Mouse (Mus musculus): ENCODE measurements around the gene Psmb11. TPM values are rescaled to one million over a fixed set of nuclear protein-coding genes. Genes with fewer than 3 reads are reported as not detected.
"Not testable (repeated sequence)": the region's sequence is repeated elsewhere in the genome, so short reads cannot be mapped to it uniquely, and the experiment has no call there.

Psmb11 gene
- total RNA-seq, 2 experiments from 2014 or later: not detected

DNA sequence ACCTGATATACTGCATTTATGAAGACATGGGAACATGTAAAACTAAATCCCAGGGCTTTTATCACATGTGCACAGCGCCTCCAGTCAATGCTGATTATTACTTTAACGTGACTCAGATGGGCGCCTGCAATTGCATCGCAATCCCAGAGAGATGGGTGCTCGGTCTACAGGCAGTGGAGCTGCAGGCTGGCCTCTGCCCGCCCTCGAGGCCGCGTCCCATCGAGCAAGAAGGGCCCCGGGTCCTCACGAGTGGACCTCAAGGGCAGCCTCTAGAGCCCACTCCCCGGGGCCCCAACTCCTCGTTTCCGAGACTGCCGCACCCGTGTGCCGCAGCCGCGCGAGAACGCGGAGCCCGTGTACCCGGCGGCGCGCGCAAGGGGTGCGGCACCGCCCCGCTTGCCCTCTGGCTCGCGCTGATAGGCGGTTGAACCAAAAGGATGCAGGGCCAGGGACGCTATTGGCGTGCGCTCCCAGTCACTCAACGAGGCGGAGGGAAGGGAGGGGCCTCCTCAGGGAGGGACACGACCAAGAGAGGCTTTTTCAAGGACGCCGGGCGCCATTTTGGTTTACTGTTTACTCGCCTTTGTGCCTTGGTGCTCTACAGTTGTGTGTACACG lies 18.1 kb upstream of the Psmb11 start:
- peak; percentile 97 for DNase-seq

- no peak for DNase-seq
Observed at GRCm38 (mm10) chr14:54603686-54604085, 17.5 kb upstream of the Psmb11 start.

DNA sequence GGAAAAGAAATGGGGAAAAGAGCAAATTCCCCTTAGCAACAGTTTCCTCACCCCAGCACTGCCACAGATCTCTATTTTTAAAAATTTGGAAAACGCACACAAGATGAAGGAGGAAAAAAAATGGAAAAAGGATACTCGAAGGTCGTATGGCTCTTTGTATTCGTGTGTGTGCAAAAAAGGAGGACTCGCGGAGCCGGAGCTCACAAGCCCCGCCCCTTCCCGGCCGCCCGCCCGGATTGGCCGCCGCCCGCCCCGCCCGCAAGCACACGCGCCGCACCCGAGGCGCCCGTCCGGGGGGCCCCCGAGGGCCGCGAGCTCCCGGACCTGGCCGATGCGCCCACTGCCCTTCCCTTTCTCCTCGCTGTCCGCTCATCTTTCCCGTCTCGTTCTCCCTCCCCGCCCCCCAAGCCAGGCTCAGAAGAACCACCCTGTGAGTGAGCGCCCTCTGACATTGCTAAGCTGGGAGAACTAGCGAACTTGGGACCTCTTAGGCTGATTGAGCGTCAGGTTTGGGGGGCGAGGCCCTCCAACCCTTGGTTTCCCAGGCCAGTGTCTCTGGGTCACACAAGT lies 15.4 kb upstream of the Psmb11 start, which contains the start of gene 4931414P19Rik:
Gene 4931414P19Rik, minus strand, starts transcription at position 242 of the 570 bp plus-strand sequence.
- DNase-seq: peak; percentile 91

DNA sequence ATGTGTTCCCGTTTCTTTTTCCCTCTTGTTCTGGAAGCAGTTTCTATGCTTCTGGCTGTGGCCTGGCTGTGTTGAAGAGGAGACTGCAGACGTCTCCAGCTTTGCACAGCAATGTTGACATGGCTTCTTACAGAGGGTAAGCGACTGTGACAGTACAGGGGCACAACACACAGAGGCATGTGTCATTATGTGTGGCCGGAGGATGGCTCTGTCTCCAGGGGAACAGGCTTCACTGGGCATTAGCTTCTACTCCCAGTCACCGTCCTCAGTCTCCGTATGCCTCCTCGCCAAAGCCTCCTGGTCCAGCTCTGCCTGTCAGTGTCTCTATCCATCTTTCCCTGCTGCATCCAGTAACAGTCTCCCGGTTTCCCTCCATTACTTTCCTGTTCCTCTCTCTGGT lies 14.0 kb upstream of the Psmb11 start:
- no peak for DNase-seq

- no peak for DNase-seq
Observed at GRCm38 (mm10) chr14:54609245-54609644, 12.0 kb upstream of the Psmb11 start.

DNA sequence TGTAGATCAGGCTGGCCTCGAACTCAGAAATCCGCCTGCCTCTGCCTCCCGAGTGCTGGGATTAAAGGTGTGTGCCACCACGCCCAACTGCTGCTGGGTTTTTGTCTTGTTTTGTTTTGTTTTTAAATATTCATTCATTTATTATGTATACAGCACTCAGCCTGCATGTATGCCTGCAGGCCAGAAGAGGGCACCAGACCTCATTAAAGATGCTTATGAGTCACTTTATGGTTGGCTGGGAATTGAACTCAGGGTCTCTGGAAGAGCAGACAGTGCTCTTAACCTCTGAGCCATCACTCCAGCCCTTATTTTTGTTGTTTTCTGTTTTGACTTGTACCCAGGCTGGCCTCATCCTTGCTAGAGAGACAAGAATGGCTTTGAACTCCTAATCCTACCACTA lies 11.3 kb upstream of the Psmb11 start:
- peak; percentile 48 for DNase-seq

GRCm38 (mm10) chr14:54610648-54611047 lies 10.6 kb upstream of the Psmb11 start:
- DNase-seq: no peak

- not testable (repeated sequence) for DNase-seq
Observed at GRCm38 (mm10) chr14:54614130-54614529, 7.1 kb upstream of the Psmb11 start.

GRCm38 (mm10) chr14:54616226-54616825 lies 4.9 kb upstream of the Psmb11 start:
- DNase-seq: no peak

- DNase-seq: no peak
Observed at GRCm38 (mm10) chr14:54617152-54617896, 3.9 kb upstream of the Psmb11 start.

DNA sequence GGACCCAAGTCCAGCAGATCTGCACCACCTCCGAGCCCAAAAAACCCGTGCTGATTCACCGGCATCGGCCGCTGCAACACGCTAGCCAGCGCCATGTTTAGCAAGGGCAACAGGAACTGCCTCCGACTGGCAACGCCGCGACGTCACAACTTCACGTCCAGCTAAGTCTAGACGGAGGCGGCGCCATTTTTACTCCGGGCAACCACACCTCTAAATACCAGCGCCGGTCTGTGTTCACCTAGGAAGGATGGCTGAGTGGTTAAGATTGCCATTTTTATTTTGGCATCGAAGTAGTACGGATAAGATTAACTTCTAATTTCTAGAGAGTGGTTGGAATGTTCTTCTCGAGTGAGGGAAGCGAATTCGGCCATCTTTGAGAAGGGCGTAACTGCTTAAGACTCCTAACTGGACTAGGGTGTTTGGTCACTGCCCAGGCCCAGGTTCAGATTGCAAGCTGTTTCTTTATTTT lies 3.3 kb upstream of the Psmb11 start, which contains the start of gene Psmb5:
Gene Psmb5, minus strand, starts transcription at position 126 of the 469 bp plus-strand sequence.
- peak; percentile 87 for DNase-seq

- no peak for DNase-seq
Observed at GRCm38 (mm10) chr14:54623334-54623733, 2.1 kb downstream of the Psmb11 start.

DNA sequence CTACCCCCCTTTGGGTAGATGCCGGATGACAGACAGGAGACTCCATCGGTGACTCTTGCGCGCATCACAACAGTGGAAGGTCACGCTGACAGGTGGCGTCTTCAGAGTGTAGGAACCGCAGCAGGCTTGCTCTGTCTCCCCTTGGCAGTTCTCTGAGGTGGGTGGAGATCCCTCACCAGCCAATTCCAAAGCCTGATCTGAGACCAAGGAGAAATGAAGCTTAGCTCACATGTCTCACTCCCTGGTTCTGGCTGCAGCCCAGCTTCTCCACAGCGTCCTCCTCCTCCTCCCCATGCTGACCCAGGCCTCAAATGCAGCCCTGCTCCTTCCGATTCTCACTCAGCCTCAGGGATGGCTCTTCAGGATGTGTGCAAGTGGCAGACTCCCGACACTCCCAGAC lies 3.7 kb downstream of the Psmb11 start:
- no peak for DNase-seq

- DNase-seq: no peak
Observed at GRCm38 (mm10) chr14:54628103-54628502, 6.9 kb downstream of the Psmb11 start.

- DNase-seq: no peak
Observed at GRCm38 (mm10) chr14:54629797-54630196, 8.6 kb downstream of the Psmb11 start.

DNA sequence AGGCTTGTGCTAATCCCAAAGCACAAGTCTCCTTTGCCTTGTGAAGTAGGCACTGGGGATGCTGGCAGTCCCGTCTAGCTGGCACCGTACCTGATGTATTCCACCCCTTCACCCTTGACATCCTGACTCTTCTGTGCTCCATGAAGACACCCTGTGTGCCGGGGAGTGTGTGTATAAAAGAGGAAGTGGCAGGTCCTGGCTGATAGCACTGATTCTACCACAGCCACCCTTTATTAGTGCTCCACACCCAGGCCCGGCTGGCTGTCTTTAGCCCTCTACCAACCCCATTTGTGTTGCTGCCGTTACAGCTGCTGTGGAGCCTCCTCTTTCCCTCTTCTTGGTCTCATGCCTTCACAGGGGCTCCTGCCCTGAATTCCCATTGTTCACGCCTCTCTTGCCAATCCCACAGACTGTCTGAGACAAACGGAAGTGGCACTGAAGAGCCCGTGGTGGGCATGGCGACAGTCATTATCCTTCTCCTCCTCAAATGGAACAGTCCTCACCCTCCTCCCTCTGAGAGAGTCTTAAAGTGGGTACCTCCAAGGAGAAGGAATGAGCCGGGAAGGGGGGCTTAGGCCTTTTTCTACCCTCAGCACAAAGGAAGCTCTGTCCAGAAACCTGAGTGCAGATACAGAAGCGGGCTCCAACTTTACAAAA lies 9.5 kb downstream of the Psmb11 start:
- DNase-seq: no peak

- no peak for DNase-seq
Observed at GRCm38 (mm10) chr14:54631240-54631599, 10.0 kb downstream of the Psmb11 start.

DNA sequence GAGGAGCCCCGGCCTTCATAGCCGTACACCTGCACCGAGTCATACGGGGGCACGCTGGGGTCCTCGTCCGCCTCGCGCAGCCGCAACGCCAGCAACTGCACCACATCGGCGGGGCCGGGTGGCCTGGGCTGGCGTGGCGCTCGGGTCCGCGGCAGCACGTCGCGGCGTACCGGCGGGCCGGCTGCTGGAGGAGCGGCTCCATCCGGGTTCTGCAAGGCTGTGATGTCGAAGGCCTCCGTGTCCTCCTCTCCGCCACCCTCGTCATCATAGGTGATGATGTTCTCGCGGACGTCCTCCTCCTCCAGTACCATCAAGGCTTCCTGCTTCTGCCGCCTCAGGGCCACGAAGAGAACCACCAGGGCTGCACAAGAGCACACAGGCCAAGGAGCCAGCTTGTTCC lies 11.0 kb downstream of the Psmb11 start:
- DNase-seq: no peak

GRCm38 (mm10) chr14:54634182-54634581 lies 12.9 kb downstream of the Psmb11 start:
- DNase-seq: no peak

DNA sequence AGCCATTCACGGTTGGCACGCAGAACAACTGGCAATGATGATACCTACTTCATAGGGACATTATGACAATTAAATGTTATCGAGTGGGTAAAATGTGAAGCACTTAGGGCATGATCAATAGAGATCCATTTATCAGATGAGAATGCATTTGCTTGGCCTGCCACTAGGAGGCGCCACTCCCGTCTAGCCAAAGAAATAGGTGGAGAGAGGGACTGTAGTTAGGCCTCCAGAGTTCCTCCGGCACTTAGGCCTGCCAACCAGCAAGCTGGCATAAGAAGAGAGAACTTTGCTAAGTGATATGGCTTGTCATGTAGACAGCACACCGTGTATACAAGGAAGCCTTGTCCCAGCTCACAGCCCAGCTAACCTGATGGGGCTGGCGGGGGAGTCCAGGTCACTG lies 15.7 kb downstream of the Psmb11 start:
- peak; percentile 68 for DNase-seq

- no peak for DNase-seq
Observed at GRCm38 (mm10) chr14:54638210-54638609, 17.0 kb downstream of the Psmb11 start.

DNA sequence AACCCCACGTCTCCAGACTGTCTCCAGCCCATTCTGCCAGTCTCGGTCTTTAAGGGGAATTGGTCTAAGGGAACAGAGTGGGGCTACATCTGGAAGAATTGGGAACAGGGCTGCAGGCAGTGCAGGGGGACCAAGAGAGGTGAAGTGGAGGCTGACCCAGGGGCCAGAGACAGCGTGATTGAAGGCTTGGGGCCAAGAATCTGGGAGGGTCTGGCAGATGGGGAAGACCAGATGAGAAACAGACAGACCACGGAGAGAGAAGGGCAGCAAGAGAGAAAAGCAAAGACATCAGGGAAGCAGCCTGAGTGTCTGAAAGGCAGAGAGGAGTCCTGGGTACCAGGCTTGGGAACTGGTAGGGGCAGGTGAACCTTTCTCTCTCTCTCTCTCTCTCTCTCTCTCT lies 18.9 kb downstream of the Psmb11 start:
- no peak for DNase-seq

GRCm38 (mm10) chr14:54640946-54641304 lies 19.7 kb downstream of the Psmb11 start, which contains the start of gene Gm17606:
TSS of gene Gm17606 (plus strand) at chr14:54640952.
- DNase-seq: no peak
